Mouse (Mus musculus) megakaryocyte, embryonic 14.5 days (primary cell): ENCODE measurements around the gene Gm20388. TPM values are rescaled to one million over a fixed set of nuclear protein-coding genes. Genes with fewer than 3 reads are reported as not detected.

ENCODE experiments used
- H3K27me3 ChIP-seq: replicated peaks from 2 replicates; pipeline ENCODE3; 2012; ENCODE audit warnings: inconsistent platforms
- H3K36me3 ChIP-seq: replicated peaks from 2 replicates; pipeline ENCODE3; 2012; ENCODE audit warnings: low read length, inconsistent platforms, mixed read lengths
- H3K4me1 ChIP-seq: 2 replicates; pipeline ENCODE4 v1.6.1; 2012; ENCODE audit warnings: inconsistent platforms
- H3K4me3 ChIP-seq: replicated peaks from 2 replicates; pipeline ENCODE3; 2012; ENCODE audit warnings: moderate library complexity, mild to moderate bottlenecking, inconsistent platforms
- H3K9me3 ChIP-seq: 2 replicates; pipeline ENCODE4 v1.6.1; 2012; ENCODE audit warnings: inconsistent platforms
- FLI1 ChIP-seq: IDR thresholded peaks from 2 replicates; pipeline ENCODE4 v1.6.1; 2012; ENCODE audit warnings: low read length, inconsistent platforms, mixed read lengths
- GATA1 ChIP-seq: IDR thresholded peaks from 3 replicates; pipeline ENCODE4 v1.6.1; 2012; ENCODE audit warnings: mixed read lengths, low read length, inconsistent platforms, borderline replicate concordance
- polyA plus RNA-seq: library from polyadenylated mRNA; stranded (reverse); fragments of >175 nt; gene quantifications from 2 replicates; pipeline ENCODE4 v1.2.3, GENCODE M21; 2012; ENCODE audit warnings: low replicate concordance; ENCODE audit not compliant: insufficient read depth

The Gm20388 gene
- polyA plus RNA-seq, 1 experiment: 111 TPM

DNA sequence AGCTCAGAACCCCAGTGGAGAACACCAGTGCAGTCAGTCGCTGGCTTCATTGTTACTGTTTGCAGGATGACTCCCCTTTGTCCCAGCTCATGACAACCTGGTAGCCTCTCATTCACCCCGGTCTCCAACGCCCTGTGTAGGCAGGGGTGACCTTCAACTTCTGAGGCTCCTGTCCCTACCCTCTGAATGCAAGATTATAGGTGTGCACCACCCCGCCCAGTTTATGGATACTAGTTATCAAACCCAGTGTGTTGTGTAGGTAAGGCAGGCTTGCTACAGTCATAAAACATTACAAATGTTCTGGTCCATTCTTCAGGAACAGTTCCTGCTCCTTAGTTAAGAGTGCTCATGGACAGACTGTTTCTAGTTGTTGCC is 3903.2 kb downstream of the Gm20388 start:
- no peak overlapping the region for H3K4me3 ChIP-seq
- no peaks in the 10 kb centered on the region for H3K27me3 ChIP-seq
- TF ChIP-seq GATA1 (no peak), FLI1 (no peak)
- peaks cover 26% of the 10 kb centered on the region for H3K36me3 ChIP-seq
- H3K9me3 ChIP-seq: peaks cover 4% of the 10 kb centered on the region
- peaks cover 7% of the 10 kb centered on the region; the same call in 1 of the 2 replicates for H3K4me1 ChIP-seq

DNA sequence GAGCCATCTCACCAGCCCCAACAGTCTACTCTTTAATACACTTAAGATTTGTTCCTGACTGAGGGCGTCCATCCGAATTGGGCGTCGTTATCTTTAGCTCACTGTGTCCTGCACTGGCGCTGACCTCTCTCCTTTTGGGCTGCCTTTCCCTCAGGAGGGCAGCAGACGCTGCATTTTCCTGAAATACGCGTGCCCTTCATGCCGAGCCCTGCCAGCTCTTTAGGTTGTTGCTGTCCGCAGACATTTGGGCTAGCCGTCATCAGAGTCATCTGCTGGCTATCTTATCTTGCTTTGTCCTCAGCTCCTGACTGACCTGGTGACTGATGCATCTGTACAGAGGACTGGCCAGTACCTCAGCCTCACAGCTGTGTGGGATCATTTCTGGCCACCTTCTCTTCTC is 3904.7 kb downstream of the Gm20388 start:
- Histone ChIP-seq H3K4me3 (no peak overlapping the region), H3K4me1 (peaks cover 7% of the 10 kb centered on the region; the same call in 1 of the 2 replicates), H3K27me3 (no peaks in the 10 kb centered on the region)

GRCm38 (mm10) chr8:123816939-123817338 is 3906.3 kb downstream of the Gm20388 start:
- H3K36me3 ChIP-seq: peaks cover 23% of the 10 kb centered on the region
- no peak for TF ChIP-seq GATA1
- no peak for TF ChIP-seq FLI1
- H3K9me3 ChIP-seq: peaks cover 4% of the 10 kb centered on the region
- peak overlapping the region; percentile 28 for H3K4me3 ChIP-seq
- H3K4me1 ChIP-seq: 0 out of 2 replicates have a peak, but pooled peaks cover 7% of the 10 kb centered on the region
- no peaks in the 10 kb centered on the region for H3K27me3 ChIP-seq

More for the DNA sequence above, 3904.7 kb downstream of the Gm20388 start:
- TF ChIP-seq GATA1 (no peak), FLI1 (no peak)
- Histone ChIP-seq H3K9me3 (peaks cover 4% of the 10 kb centered on the region), H3K36me3 (peaks cover 22% of the 10 kb centered on the region)

GRCm38 (mm10) chr8:123817747-123818146 is 3907.1 kb downstream of the Gm20388 start:
- peaks cover 24% of the 10 kb centered on the region for H3K36me3 ChIP-seq
- no peaks in the 10 kb centered on the region for H3K27me3 ChIP-seq
- TF ChIP-seq GATA1: no peak
- TF ChIP-seq FLI1: no peak
- H3K9me3 ChIP-seq: peaks cover 4% of the 10 kb centered on the region
- H3K4me1 ChIP-seq: 0 out of 2 replicates have a peak, but pooled peaks cover 7% of the 10 kb centered on the region
- peak overlapping the region; percentile 38 for H3K4me3 ChIP-seq

DNA sequence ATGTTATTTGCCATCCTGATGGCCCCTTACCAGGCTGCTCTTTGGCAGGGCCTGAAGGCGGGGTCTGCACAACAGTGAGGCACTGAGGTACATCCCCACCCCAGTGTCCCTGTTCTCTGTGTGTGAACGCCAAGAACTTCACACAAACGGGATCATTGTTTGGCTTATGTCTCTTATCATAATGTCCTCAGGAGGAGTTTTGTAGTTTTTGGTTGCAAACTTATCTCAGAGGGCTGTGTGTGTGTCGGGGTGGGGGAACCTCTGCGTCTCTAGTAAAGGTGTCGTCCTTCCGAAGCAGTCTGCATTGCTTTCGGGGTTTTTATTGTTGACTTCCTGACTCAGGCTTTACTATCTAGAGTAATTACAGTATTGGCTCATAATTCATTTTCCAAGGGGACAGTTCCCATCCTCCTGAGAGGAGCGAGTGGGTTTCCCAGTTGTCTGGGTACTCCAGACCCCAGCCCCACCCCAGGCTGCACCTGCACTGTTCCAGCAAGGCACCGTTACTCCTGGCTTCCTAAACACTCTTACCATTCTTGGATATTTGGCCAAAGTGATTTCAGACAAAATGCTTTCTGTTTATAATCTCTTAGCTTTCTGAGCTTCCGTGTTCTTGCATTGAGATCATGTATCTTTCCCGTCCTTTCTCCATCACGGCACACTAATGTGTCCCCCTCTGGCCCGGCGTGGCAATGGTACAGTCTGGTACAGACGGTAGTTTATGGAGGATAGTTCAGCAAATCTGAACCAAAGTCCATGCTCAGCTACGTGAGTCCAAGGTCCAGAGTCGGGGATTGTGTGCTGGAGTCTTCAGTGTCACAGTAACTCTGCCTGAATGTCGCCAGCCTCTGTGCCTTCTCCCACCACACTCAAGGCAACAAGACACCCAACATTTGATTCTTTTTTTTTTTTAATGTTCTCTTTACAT is 3909.3 kb downstream of the Gm20388 start:
- H3K27me3 ChIP-seq: no peaks in the 10 kb centered on the region
- peaks cover 9% of the 10 kb centered on the region for H3K9me3 ChIP-seq
- no peak overlapping the region for H3K4me3 ChIP-seq
- 0 out of 2 replicates have a peak, but pooled peaks cover 3% of the 10 kb centered on the region for H3K4me1 ChIP-seq
- H3K36me3 ChIP-seq: peaks cover 37% of the 10 kb centered on the region
- TF ChIP-seq FLI1 (no peak), GATA1 (no peak)

GRCm38 (mm10) chr8:123820780-123821179 is 3910.1 kb downstream of the Gm20388 start:
- TF ChIP-seq GATA1 (no peak), FLI1 (no peak)
- Histone ChIP-seq H3K9me3 (peaks cover 9% of the 10 kb centered on the region), H3K27me3 (no peaks in the 10 kb centered on the region), H3K4me1 (0 out of 2 replicates have a peak, but pooled peaks cover 3% of the 10 kb centered on the region), H3K36me3 (peaks cover 40% of the 10 kb centered on the region), H3K4me3 (no peak overlapping the region)

GRCm38 (mm10) chr8:123823111-123823510 is 3912.5 kb downstream of the Gm20388 start:
- TF ChIP-seq FLI1: no peak
- TF ChIP-seq GATA1: no peak
- Histone ChIP-seq H3K27me3 (no peaks in the 10 kb centered on the region), H3K9me3 (peaks cover 5% of the 10 kb centered on the region), H3K36me3 (peaks cover 49% of the 10 kb centered on the region), H3K4me1 (no peaks in the 10 kb centered on the region), H3K4me3 (no peak overlapping the region)

GRCm38 (mm10) chr8:123823532-123824123 is 3913.0 kb downstream of the Gm20388 start:
- Histone ChIP-seq H3K4me3 (no peak overlapping the region), H3K9me3 (peaks cover 5% of the 10 kb centered on the region), H3K36me3 (peaks cover 54% of the 10 kb centered on the region), H3K27me3 (no peaks in the 10 kb centered on the region), H3K4me1 (no peaks in the 10 kb centered on the region)
- no peak for TF ChIP-seq FLI1
- no peak for TF ChIP-seq GATA1

DNA sequence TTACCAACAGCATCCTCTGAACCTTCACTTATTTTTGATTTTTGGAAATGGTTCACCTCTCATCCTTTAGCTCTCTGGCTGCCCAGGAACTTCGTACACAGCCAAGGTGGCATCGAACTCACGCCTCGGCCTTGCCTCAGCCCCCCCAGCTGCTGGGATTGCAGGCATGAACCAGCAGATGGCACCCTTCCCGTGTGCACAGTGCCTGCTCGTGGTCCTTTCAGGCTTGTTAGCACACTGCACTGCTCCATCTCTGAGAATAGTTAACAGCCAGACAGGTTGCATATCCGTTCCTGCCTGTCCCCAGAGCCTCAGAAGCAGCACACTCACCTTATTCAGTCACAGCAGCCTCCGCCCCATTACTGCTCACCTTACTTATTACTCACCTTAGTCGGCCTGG is 3915.4 kb downstream of the Gm20388 start:
- Histone ChIP-seq H3K4me1 (no peaks in the 10 kb centered on the region), H3K36me3 (peaks cover 76% of the 10 kb centered on the region)

DNA sequence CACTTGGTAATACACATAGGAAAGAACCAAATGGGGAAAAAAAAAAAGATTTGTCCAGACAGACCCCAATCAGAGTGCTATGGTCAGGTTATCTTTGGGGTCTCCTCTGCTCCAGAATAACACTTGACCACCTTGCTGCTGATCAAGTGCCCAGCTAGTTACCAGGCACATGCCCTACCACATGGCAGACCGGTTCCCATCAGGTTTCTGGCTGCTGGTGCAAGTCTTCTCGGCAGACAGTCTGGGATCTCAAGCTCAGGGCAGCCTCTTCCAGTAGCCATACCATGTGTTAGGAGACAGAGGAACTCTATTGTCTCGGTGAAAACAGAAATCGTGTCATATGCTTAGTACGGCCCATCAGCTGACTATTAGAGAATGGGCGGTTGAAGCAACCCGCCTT is 3916.1 kb downstream of the Gm20388 start:
- H3K9me3 ChIP-seq: peaks cover 5% of the 10 kb centered on the region
- no peaks in the 10 kb centered on the region for H3K27me3 ChIP-seq
- TF ChIP-seq GATA1: no peak
- TF ChIP-seq FLI1: no peak
- no peaks in the 10 kb centered on the region for H3K4me1 ChIP-seq
- H3K36me3 ChIP-seq: peaks cover 82% of the 10 kb centered on the region
- no peak overlapping the region for H3K4me3 ChIP-seq

More for the DNA sequence above, 3915.4 kb downstream of the Gm20388 start:
- Histone ChIP-seq H3K9me3 (peaks cover 5% of the 10 kb centered on the region), H3K4me3 (no peak overlapping the region), H3K27me3 (no peaks in the 10 kb centered on the region)
- TF ChIP-seq GATA1 (no peak), FLI1 (no peak)
